13 mouse cellular contexts compared by ENCODE assay signal in genomic region chr3:37885776-37886175, GRCm38 (mm10).
"Had no signal": no experiment of that assay in that cellular context is flagged by ENCODE, and none has a peak within 500 bp of the region (broad histone marks: within the 10 kb centered on the region; RNA-seq: fewer than 3 reads in every experiment).

No protein-coding gene starts in this region.

- H3K4me2 ChIP-seq: limb, embryonic 12.5 days; liver, embryonic 13.5 days; midbrain, embryonic 12.5 days; neural tube, embryonic 15.5 days had no signal

- ATAC-seq: liver, postnatal 0 days; midbrain, embryonic 16.5 days had no signal

- H3K4me3 ChIP-seq: layer of hippocampus, adult 2 months; limb, embryonic 12.5 days; liver, embryonic 13.5 days; midbrain, embryonic 12.5 days; neural tube, embryonic 15.5 days had no signal

- H3K36me3 ChIP-seq: limb, embryonic 12.5 days; liver, embryonic 13.5 days; midbrain, embryonic 12.5 days; neural tube, embryonic 15.5 days had no signal

- DNase-seq: kidney, adult 8-10 months; kidney, postnatal 4 days; liver; liver, embryonic 13.5 days; liver, postnatal 0 days; right cerebral cortex, adult 18-20 months; right cerebral cortex, postnatal 25 days; thymus, postnatal 36 days had no signal

- H3K9me3 ChIP-seq: limb, embryonic 12.5 days; liver, embryonic 13.5 days; midbrain, embryonic 12.5 days; neural tube, embryonic 15.5 days had no signal

- H3K9ac ChIP-seq: limb, embryonic 12.5 days; liver, embryonic 13.5 days; liver, postnatal 0 days; midbrain, embryonic 12.5 days; neural tube, embryonic 15.5 days had no signal

- H3K27ac ChIP-seq: layer of hippocampus, adult 2 months; limb, embryonic 12.5 days; liver, embryonic 13.5 days; midbrain, embryonic 12.5 days; neural tube, embryonic 15.5 days had no signal

- H3K27me3 ChIP-seq: limb, embryonic 12.5 days; liver, embryonic 13.5 days; midbrain, embryonic 12.5 days; neural tube, embryonic 15.5 days had no signal

- H3K4me1 ChIP-seq: limb, embryonic 12.5 days; neural tube, embryonic 15.5 days had no signal
